Mouse (Mus musculus) forebrain, embryonic 16.5 days (tissue): ENCODE measurements around the gene Acsm1. TPM values are rescaled to one million over a fixed set of nuclear protein-coding genes. Genes with fewer than 3 reads are reported as not detected.

Experiments
- ATAC-seq: fragments of 200-750 bp; cut with Nextera tagmentation; 2 replicates; pipeline ENCODE4 v1.8.0; 2017; ENCODE audit warnings: mild to moderate bottlenecking, moderate library complexity
- H3K27ac ChIP-seq: fragments of 300-500 bp; sonication (generic); 2 replicates; pipeline ENCODE4 v1.5.1; 2014; ENCODE audit warnings: low read length, control low read depth
- H3K27me3 ChIP-seq: fragments of 300-500 bp; sonication (generic); replicated peaks from 2 replicates; pipeline ENCODE4 v1.6.1; 2014; ENCODE audit warnings: low read length; ENCODE audit not compliant: control insufficient read depth, insufficient read depth
- H3K36me3 ChIP-seq: fragments of 300-500 bp; sonication (generic); 2 replicates; pipeline ENCODE4 v1.6.1; 2014; ENCODE audit not compliant: control insufficient read depth, insufficient read depth
- H3K4me1 ChIP-seq: fragments of 300-500 bp; sonication (generic); replicated peaks from 2 replicates; pipeline ENCODE4 v1.6.1; 2014; ENCODE audit warnings: low read length; ENCODE audit not compliant: control insufficient read depth, insufficient read depth
- H3K4me2 ChIP-seq: fragments of 300-500 bp; sonication (generic); 2 replicates; pipeline ENCODE4 v1.6.1; 2014; ENCODE audit warnings: mild to moderate bottlenecking, low read length, control low read depth
- H3K4me3 ChIP-seq: fragments of 300-500 bp; sonication (generic); replicated peaks from 2 replicates; pipeline ENCODE4 v1.5.1; 2014; ENCODE audit warnings: mild to moderate bottlenecking, low read length, control low read depth
- H3K9ac ChIP-seq: fragments of 300-500 bp; sonication (generic); replicated peaks from 2 replicates; pipeline ENCODE4 v1.6.1; 2014; ENCODE audit warnings: low read depth, low read length, control low read depth
- H3K9me3 ChIP-seq: fragments of 300-500 bp; sonication (generic); 2 replicates; pipeline ENCODE4 v1.6.1; 2016; ENCODE audit warnings: low read length; ENCODE audit not compliant: control insufficient read depth
- WGBS: fragments of 180-500 bp; shearing (Covaris S2); extraction: QIAGEN DNeasy Blood & Tissue Kit; methylation state at CpG from one replicate; pipeline ENCODE4 v1.1.7; 2014; 5-methylcytosine and 5-hydroxymethylcytosine counted together
- polyA plus RNA-seq: library from polyadenylated mRNA; unstranded; fragments of >200 nt; fragmentation: Nextera tagmentation; extraction: Ambion mirVana; gene quantifications from 2 replicates; pipeline ENCODE4 v1.2.1, GENCODE M21; 2015

The Acsm1 gene
- polyA plus RNA-seq, 1 experiment from 2014 or later, result not detected

DNA sequence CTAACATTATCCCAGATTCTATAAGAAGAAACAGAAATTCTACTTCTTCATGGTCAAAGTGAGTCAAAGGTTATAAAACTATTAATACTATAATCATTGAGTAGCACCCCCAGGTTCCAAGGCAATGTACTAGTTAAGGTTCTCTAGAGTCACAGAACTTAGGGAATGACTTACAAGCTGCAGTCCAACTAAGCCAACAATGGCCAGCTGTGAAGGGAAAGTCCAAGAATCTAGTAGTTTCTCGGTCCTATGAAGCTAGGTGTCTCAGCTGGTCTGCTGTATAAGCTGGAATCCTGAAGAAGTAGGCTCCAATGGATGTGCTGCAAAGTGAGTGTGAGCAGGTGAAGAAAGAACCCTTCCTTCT is 4.9 kb upstream of the Acsm1 start:
- Histone ChIP-seq H3K4me2 (no peak overlapping the region), H3K4me3 (no peak overlapping the region), H3K27ac (no peak overlapping the region), H3K36me3 (no peaks in the 10 kb centered on the region), H3K4me1 (no peaks in the 10 kb centered on the region), H3K27me3 (no peaks in the 10 kb centered on the region), H3K9ac (no peak overlapping the region), H3K9me3 (no peaks in the 10 kb centered on the region)
- 78% methylated on average over 1 of the region's 1 CpGs for WGBS
- no peak for ATAC-seq

DNA sequence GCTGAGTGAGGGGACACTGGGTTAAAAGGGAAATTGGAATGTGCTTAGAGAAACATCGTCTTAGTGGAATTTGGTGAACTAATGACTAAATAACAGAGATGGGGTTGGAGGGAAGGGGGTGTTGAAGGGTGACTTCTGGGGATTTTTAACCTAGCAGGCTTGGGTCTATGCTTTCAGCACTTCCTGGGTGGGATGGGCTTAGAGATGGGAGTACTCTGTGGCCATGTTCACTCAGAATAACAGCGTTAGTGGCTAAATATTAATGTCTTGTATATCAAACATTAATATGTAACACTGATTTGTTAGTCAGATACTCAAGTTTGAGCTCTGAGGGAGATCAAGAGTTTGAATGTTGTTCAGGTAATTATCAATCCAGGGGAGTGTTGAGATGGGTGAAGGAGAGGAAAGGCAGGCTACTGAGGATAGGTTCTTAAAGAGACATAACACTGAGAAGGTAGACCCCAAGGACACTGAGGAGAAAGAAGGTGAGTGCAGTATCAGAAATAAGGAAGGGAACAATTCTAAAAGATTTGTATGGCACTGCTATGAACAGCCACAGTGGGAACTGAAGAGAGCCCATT is 1.8 kb upstream of the Acsm1 start:
- Histone ChIP-seq H3K36me3 (no peaks in the 10 kb centered on the region), H3K27me3 (no peaks in the 10 kb centered on the region), H3K4me3 (no peak overlapping the region), H3K9ac (no peak overlapping the region), H3K4me2 (no peak overlapping the region), H3K27ac (no peak overlapping the region), H3K4me1 (no peaks in the 10 kb centered on the region), H3K9me3 (no peaks in the 10 kb centered on the region)
- no peak for ATAC-seq
- WGBS, result 78% methylated on average over 2 of the region's 2 CpGs

DNA sequence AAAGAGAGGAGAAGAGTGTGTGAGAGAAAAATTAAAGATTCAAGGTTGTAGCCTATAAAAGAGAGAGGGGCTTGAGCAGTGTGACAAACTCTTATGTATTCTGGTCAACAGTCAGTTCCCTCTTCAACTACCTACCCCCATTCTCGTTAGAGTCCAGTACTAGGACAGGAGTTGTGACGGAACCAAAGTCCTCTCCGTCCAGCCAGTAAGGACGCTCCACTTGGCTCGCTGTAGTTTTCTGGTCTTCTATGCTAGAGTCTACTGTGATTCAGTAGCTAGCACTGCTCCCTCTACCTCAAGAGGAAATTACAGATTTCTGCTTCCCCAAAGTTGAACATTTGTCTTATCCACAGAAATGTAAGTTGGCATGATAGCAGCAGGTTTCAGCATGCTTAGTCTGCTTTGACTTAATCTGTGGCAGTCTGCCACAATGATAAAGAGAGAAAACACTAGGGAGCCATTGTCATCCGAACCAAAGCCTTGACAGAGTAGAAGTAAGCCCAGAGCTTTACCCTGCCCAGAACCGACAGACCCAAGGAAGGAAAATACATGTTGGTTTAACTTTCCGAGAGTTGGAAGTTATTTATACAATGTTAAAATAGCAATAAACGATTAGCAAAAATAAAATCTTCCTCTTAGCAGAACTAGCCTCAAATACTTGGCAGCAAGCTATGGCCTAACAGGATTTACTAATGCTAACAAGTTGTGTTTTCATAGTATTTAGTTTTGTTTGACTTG is 731 bp upstream of the Acsm1 start:
- H3K27ac ChIP-seq, result no peak overlapping the region
- no peak overlapping the region for H3K4me3 ChIP-seq
- H3K4me1 ChIP-seq, result no peaks in the 10 kb centered on the region
- no peak overlapping the region for H3K4me2 ChIP-seq
- no peaks in the 10 kb centered on the region for H3K9me3 ChIP-seq
- H3K27me3 ChIP-seq, result no peaks in the 10 kb centered on the region
- ATAC-seq, result no peak
- H3K9ac ChIP-seq, result no peak overlapping the region
- WGBS, result 74% methylated on average over 9 of the region's 9 CpGs
- no peaks in the 10 kb centered on the region for H3K36me3 ChIP-seq

DNA sequence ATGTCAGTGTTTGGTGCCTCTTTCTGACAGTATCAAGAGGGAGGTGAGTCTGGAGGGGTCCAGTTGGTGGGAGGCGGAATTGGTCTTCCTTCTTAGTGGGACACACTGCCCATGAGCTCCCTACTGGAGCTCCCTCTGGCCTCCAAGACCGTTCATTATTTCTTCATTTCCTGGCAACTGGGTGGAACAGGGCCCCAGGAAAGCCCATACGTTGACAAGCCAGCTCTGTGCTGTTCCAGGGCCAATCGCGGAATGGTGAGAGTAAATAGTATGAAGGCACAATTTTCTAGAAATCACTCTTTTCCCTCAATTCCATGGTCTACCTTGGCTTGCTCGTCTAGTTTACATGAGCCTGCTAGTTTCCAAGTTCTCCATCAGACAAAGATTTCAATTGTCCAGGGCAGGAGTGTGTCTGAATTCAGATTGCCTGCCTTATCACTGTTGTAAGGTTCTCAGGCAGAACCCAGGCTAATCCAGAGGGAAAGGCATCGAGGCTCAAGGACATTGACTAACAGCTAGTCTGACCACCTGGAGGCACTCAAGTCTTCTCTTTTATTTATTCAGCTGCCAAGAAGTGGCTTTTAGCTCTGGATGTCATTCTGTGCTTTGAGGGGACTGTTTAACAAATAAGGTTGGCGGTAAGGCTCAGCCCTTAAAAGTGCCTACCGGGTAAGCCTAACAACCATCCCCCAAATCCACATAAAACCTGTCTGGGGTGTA is 1.1 kb downstream of the Acsm1 start:
- no peaks in the 10 kb centered on the region for H3K9me3 ChIP-seq
- no peaks in the 10 kb centered on the region for H3K4me1 ChIP-seq
- H3K36me3 ChIP-seq, result no peaks in the 10 kb centered on the region
- H3K9ac ChIP-seq, result no peak overlapping the region
- H3K4me2 ChIP-seq, result no peak overlapping the region
- no peaks in the 10 kb centered on the region for H3K27me3 ChIP-seq
- no peak for ATAC-seq
- WGBS, result 83% methylated on average over 9 of the region's 9 CpGs
- no peak overlapping the region for H3K27ac ChIP-seq
- no peak overlapping the region for H3K4me3 ChIP-seq

DNA sequence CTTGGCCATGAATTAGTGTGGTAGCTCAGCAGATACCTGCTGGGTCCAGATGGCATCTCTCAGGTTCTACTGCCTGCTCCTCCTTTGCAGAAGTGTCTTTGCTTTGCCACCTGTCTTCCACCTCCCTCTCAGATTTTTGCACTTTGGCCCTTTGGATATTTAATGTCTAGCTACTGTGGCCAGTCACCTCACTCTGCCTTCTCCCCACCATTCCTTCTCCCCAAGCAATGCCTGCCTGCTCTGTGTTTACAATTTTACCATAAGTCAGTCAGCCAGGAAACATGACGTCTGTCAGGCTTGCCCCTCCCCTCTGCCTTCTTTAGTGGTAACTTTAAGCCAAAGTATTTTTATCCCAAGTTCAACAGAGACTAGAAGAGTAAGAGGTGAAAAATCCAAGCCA is 9.7 kb downstream of the Acsm1 start:
- Histone ChIP-seq H3K27ac (no peak overlapping the region), H3K4me3 (no peak overlapping the region), H3K9me3 (no peaks in the 10 kb centered on the region), H3K9ac (no peak overlapping the region), H3K4me1 (no peaks in the 10 kb centered on the region), H3K36me3 (no peaks in the 10 kb centered on the region), H3K4me2 (no peak overlapping the region), H3K27me3 (no peaks in the 10 kb centered on the region)
- 58% methylated on average over 1 of the region's 1 CpGs for WGBS
- ATAC-seq, result no peak

DNA sequence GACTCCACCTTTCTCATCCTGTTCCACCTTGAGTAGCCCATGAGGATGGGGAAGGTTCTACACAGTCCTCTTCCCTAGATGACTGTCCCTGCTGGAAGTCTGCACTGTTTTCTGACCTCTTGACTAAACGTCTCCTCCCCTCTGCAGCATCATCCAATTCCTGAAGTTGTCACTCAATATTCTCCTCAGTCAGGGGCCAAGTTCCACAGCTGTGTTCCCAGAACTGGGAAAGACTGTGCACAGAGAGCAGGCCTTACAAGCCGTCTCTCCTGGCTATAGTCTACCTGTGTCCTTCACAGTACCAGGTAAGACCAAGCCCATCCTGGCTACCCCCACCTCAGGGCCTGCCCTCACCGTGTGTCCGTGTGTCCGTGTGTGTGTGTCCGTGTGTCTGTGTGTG is 10.8 kb downstream of the Acsm1 start:
- Histone ChIP-seq H3K9me3 (no peaks in the 10 kb centered on the region), H3K9ac (no peak overlapping the region), H3K27me3 (no peaks in the 10 kb centered on the region), H3K36me3 (no peaks in the 10 kb centered on the region), H3K27ac (no peak overlapping the region), H3K4me1 (no peaks in the 10 kb centered on the region), H3K4me3 (no peak overlapping the region), H3K4me2 (no peak overlapping the region)
- ATAC-seq, result no peak
- 83% methylated on average over 6 of the region's 6 CpGs for WGBS

DNA sequence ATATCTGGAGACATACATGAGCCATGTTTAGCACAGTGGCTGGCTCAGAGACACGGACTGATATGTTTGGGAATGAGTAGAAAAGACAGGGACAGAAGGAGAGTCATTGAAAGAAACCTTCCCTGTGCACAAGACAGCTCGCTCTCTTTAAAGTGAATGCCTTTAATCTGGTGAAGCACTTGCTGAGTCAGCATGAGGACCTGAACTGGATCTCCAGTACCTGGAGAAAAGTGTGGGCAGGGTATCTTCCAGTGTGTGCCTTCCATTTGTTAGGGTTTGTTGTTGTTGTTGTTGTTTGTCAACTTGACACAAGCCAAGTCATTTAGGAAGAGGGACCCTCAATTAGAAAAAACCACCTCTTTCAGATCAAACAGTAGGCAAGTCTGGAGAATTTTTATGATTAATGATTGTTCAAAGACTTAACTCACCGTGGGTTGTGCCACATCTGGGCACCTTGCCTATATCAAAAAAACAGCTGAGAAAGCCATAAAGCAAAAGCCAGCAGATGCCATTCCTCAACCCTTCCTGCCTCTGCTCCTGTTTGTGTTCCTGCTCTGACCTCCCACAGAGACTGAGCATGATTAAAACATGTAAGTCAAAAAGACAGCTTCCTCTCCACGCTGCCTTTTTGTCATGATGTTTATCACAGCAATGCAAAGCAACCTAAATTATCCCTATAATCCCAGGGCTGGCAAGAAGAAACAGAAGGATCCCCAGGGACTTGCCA is 11.5 kb downstream of the Acsm1 start:
- Histone ChIP-seq H3K27me3 (no peaks in the 10 kb centered on the region), H3K4me3 (no peak overlapping the region), H3K4me2 (no peak overlapping the region), H3K9ac (no peak overlapping the region), H3K36me3 (no peaks in the 10 kb centered on the region), H3K27ac (no peak overlapping the region), H3K4me1 (no peaks in the 10 kb centered on the region), H3K9me3 (no peaks in the 10 kb centered on the region)
- 58% methylated on average over 4 of the region's 4 CpGs for WGBS
- no peak for ATAC-seq

DNA sequence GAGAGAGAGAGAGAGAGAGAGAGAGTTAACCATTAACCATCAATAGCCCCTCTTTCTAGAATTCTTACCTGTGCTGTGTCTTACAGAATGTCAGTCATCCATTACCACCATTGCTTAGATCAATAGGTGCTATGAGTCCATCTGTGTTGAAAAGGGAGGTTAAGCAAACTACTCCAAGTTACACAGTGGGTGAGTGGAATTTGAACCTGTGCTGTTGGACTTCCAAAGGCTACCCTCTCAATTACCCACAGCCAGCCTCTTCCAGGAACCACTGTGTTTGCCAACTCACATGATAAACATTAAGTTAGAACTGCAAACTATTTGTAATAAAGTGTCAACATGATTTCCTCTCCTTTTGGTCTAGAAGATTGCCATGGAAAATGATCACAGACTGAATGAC is 13.3 kb downstream of the Acsm1 start:
- H3K4me3 ChIP-seq, result no peak overlapping the region
- ATAC-seq, result no peak
- no peak overlapping the region for H3K4me2 ChIP-seq
- H3K36me3 ChIP-seq, result no peaks in the 10 kb centered on the region
- H3K9ac ChIP-seq, result no peak overlapping the region
- no peaks in the 10 kb centered on the region for H3K27me3 ChIP-seq
- no peaks in the 10 kb centered on the region for H3K4me1 ChIP-seq
- no peaks in the 10 kb centered on the region for H3K9me3 ChIP-seq
- H3K27ac ChIP-seq, result no peak overlapping the region

DNA sequence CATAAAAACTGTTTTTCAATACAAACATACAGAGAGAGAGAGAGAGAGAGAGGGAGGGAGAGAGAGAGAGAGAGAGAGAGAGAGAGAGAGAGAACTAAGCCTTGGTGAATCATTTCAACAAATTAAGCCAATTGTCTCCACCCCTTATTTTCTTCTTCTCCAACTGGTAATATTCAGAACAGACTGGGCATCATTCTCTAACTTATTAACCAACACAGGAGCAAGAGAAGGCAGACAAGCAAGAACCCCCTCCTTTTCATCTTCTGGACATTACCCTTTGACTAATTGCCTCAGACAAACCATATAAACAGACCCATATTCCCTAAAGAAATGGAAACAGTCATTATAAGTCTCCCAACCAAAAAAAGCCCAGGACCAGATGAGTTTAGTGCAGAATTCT is 31.9 kb downstream of the Acsm1 start:
- no peaks in the 10 kb centered on the region for H3K27me3 ChIP-seq
- no peak for ATAC-seq
- no peaks in the 10 kb centered on the region for H3K36me3 ChIP-seq
- H3K4me3 ChIP-seq, result no peak overlapping the region
- H3K4me1 ChIP-seq, result no peaks in the 10 kb centered on the region
- H3K9me3 ChIP-seq, result no peaks in the 10 kb centered on the region
- H3K9ac ChIP-seq, result no peak overlapping the region
- no peak overlapping the region for H3K4me2 ChIP-seq
- no peak overlapping the region for H3K27ac ChIP-seq
